Mouse (Mus musculus): ENCODE measurements at regions not wholly inside any gene's neighbourhood (a gene's known extent, or its start where the extent isn't known, plus 50 kb on each side); places are given as distances from the start of the nearest gene placed in this dataset.

GRCm38 (mm10) chrX:158920217-158920616 is 289.9 kb upstream of the Rps6ka3 start:
- no peak for ATAC-seq

DNA sequence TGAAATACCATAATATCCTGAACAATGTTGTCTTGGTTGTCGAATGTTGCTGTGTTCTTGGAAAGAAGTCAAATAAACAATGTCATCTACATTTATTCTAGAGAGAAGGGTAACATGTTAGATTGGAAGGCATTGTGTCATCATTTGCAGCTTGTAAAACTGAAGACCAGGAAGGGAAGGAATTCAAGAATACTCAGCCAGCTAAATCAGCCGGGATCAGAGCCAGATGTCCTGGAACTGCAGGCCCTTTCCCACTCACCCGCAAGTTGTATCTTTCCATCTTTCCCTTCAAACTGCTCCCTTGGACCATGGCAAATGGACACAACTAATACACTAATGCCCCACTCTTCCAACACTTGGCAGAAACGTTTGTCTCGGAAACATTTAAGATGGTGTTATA is 288.7 kb upstream of the Rps6ka3 start:
- ATAC-seq = no peak

DNA sequence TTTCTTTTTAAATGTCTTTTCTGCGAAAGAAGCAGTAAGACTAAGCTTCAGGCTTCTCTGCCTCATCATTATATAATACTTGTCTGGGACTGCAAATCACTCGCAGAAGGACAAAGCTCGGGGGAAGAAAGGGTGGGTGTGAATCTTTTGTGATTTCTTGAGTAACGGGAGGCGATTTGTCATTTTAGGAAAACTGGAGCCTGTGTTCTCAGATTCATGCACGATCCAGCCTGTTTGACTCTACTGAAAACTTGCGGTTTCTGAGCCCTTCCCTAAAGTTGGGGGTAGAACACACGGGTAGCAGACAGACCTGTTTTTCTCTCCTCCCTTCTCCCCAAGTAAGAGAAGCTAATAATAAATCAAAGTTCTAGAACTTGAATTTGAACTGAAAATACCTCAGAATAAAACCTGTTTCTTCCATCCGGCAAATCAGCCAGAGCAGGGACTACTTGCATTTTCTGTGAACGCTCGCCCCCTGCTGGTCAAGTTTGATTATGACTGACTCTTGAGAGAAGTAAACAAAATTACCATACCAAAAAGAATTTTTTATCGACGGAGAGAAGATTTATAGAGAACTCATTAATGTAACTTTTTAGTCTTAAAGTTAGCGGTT is 288.2 kb upstream of the Rps6ka3 start:
- ATAC-seq = no peak

- no peak for ATAC-seq
These were observed 287.0 kb upstream of the Rps6ka3 start for GRCm38 (mm10) chrX:158923081-158923561.

GRCm38 (mm10) chrX:158923657-158924489 is 286.2 kb upstream of the Rps6ka3 start:
- ATAC-seq = no peak

DNA sequence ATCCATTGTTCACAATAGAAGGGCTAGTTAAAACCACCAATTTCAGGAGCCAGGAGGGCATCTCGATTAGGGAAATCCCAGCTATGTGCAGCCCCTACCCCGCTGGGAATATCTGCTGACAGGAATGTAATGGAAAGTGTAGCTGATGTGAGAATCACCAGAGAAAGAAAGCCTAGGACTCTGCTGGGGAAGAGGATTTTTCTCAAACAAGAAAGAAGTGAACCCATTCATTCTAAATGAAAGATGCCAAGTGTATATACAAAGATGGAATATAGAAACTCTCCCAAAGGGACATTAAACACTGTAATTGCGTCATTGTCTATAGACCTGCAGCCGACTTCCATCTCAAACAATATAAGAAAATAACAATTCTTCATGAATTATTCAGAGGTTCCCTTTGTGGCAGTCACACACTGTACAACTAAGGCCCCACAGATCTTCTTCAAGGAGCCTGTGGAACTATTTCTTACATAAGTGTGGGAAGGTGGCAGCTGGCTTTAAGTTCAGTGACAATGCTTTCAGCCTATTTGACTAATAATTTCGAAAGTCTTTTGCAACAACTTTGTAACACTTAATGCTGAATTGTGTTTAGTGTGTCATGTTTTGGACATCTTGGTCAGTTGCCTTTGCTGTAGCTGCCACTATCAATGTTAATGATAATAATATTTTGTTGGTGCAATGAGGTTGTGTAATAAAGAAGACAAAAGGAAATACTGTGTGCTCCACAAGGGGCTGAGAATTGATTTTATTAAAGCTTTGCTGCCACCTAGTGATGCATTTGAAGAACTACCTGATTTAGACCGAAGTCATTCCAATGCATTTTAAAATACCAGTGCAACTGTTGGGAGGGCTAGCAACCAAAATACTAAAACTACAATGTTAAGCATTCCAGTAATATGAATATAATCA is 285.4 kb upstream of the Rps6ka3 start:
- ATAC-seq = no peak

GRCm38 (mm10) chrX:158931864-158932263 is 278.2 kb upstream of the Rps6ka3 start:
- no peak for ATAC-seq

- ATAC-seq = no peak
These were observed 262.9 kb upstream of the Rps6ka3 start for GRCm38 (mm10) chrX:158947191-158947590.

DNA sequence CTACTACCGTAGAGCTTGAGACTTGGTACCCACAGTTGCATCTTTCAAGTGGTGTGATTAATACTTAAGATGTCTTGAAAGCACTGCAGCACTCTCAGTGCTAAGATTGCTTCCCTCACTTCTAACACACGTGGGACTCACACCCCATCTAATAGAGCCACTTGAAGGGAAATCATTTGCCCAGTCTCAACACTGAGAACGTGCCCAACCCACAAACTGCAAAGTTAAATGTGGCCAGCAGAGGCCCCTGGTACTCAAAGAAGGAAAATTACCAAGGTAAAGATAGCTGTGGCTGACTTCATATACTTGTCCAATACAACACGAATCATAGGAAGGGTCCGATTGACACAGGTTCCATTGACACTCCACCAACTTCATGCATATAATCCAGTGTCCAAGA is 238.4 kb upstream of the Rps6ka3 start:
- no peak for ATAC-seq

DNA sequence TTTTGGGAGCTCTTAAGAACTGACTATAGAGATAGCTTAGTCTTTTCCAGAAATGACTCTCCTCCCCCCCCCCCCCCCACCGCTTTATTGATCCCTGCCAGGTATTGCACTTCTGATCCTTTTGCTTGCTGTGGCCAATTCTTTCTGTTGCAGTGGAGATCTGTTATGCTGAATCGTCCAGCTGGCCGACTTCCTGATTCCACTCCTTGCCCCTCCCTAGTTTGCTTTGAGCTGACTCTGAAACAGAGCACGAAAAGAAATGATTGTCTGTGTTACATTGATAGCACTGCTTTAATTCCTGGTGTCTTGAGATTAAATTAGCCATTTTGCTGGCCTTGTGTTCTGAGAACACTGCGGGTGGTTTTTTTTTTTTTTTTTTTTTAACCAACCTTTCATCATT is 233.5 kb upstream of the Rps6ka3 start:
- no peak for ATAC-seq

GRCm38 (mm10) chrX:158984721-158985120 is 225.4 kb upstream of the Rps6ka3 start:
- no peak for ATAC-seq

DNA sequence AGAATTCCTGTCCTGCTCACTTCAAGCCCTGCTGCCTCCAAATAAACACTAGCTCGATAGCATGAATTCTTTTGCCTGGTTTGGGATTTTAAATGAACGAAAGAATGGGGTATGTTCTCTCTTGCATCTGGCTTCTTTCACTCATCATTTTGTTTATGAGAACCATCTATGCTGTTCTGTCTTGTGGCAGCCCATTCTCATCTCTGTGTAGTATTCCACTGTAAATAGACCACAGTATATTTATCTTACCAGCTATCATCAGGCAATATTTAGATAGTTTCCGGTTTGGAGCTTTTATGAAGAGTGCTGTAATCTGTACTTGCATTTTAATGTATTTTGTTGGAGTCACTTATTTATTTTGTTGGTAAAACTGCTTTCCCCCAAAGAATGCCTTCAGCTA is 222.4 kb upstream of the Rps6ka3 start:
- ATAC-seq = no peak

- ATAC-seq = no peak
These were observed 191.2 kb upstream of the Rps6ka3 start for GRCm38 (mm10) chrX:159018955-159019354.

DNA sequence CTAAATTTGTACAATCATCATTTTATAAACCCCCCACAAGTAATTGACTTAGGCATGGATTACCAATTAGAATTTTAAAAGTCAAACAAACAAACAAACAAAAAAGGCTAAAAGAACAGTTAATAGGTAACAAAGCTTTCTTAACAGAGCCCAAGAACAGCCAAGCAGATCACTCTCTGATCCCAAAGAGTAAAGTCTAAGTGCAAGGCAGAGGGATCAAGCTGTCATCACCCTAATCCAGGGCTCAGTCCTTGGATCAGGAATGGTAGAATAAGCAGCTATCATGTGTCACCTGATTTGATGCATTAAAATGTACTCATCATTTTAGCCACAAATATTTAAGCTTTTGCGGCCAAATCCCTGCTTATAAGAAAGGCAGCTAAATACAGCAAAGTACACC is 183.8 kb upstream of the Rps6ka3 start:
- ATAC-seq = no peak

- no peak for ATAC-seq
These were observed 178.2 kb upstream of the Rps6ka3 start for GRCm38 (mm10) chrX:159031927-159032326.

- ATAC-seq = peak; percentile 80
These were observed 166.7 kb upstream of the Rps6ka3 start for GRCm38 (mm10) chrX:159043432-159043831.

- ATAC-seq = no peak
These were observed 162.2 kb upstream of the Rps6ka3 start for GRCm38 (mm10) chrX:159047876-159048275.

DNA sequence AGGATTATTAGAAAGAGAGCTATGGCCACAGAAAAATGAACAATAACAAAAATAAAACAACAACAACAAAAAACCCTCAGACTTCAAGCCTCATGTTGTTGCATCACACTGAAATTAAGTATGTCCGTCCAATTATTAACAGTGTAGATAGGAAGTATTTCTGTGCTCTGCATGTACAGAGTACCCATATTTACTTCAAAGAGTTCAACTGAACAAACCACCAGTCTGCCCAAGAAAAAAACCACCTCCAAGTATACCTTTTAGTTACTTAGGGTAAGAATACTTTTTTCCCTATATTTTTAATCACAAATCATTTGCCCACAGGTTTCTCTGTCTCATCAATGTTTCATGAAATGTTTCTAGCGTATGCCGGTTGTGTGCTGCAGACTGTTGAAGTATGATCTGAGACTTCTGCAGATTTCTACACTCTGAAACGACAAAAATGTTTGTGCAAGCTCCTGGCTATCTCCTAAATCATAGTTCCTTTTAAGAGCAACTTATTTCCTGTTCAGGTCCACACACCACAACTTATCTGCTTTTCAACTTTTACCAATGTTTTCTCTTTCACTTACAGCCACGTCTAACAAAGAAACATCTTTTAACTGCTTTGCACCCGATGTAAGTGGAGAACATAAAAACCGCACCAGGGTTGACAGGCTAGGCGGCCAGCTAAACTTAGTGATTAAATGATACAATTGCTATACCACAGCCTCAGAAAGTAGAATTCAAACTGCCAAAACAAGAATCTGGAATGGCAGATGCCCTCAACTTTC is 154.2 kb upstream of the Rps6ka3 start:
- peak; percentile 77 for ATAC-seq

GRCm38 (mm10) chrX:159056462-159056805 is 153.7 kb upstream of the Rps6ka3 start:
- ATAC-seq = no peak

- ATAC-seq = no peak
These were observed 151.2 kb upstream of the Rps6ka3 start for GRCm38 (mm10) chrX:159058931-159059330.

- ATAC-seq = no peak
These were observed 148.8 kb upstream of the Rps6ka3 start for GRCm38 (mm10) chrX:159061322-159061721.

DNA sequence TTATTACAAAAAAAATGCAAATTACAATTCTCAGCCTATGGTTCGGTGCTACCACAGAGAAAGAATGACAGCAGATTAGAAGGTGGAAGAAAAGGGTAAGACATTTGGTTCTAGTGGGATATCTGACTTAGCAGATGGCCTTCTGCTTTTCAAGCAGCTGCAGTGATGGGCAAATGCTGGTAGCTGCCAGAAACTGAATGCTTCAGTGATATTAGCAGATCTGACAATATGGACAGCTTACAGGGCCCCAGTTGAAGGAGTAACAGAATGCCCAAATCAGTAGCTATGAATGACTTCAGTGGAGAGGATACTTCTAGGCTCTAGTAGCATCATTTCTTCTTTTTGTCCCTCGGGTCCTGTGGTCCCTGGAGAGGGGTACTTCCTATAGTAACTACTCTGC is 143.9 kb upstream of the Rps6ka3 start:
- ATAC-seq = no peak
